Mouse (Mus musculus) adrenal gland, adult 8-10 months (tissue): ENCODE measurements around the gene Myo19. TPM values are rescaled to one million over a fixed set of nuclear protein-coding genes. Genes with fewer than 3 reads are reported as not detected.

ENCODE experiments used
- DNase-seq: peaks from one replicate; pipeline ENCODE4 v3.0.0; 2022
- total RNA-seq, 4 experiments: library from RNA; stranded (reverse); gene quantifications; 2 replicates each; pipeline ENCODE4 v1.2.4; 2022

Myo19 gene
- total RNA-seq, 4 experiments from 2014 or later = 10.3 to 16.5 (median 14.3) TPM

DNA sequence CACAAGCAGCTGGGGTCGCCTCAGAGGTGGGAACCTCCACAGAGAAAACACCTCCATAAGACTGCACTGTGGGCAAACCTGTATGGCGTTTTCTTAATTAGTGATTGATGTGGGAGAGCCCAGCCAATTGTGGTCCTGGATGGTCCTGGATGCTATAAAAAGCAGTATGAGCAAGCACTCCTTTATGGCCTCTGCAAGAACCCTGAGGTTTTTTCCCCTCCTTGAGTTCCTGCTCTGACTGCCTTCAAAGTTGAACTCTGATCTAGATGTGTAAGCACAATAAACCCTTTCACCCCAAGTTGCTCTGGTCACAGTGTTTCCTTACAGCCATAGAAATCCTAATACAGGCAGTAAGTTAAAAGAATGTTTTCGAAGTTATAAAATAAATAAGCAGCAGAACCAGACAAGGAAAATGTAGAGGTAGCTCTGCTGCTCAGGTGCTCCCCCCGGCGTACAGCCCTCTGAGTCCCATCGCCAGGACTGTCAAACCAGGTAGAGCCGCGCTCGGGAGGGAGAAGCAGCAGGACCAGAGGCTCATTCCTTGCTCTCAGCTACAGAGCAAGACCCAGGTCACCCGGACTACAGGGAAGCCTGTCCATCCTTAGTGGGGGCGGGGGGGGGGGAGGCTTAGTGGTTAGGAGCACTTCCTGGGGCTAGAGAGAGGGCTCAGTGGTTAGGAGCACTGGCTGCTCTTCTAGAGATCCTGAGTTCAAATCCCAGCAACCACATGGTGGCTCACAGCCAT is 7.0 kb downstream of the Myo19 start:
- no peak for DNase-seq

DNA sequence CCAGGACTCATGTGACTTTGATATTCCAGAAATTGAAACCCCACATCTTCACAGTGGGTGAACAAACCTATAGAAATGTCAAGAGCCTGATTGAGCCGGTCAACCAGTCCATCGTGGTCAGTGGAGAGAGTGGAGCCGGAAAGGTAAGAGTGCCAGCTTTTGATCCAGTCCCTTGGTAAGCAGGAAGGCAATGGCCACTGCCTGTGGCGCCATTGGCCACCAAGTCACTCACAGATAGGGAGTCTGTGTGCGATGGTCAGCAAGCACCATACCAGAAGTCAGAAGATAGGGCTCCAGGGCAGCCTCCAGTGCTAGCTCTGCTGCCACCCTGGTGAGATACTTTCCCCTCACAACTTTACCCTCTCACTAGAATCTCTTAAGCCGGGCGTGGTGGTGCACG is 8.1 kb downstream of the Myo19 start:
- DNase-seq = no peak

DNA sequence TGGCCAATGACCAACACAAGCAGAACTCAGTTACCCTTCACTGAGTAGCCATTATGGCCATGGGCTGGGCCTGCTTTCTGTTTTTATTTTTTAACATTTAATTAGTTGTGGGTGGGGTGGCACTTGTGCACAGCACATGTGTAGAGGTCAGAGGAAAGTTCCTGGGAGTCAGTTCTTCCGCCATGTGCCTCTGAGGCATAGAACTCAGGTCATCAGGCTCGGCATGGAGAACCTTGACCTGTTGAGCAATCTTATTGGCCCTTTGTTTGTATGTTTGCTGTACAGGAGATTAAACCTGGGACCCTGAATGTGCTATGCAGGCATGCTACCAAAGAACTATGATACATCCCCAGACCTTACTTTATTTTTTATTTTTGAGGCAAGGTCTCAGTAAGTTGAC is 9.5 kb downstream of the Myo19 start:
- no peak for DNase-seq

DNA sequence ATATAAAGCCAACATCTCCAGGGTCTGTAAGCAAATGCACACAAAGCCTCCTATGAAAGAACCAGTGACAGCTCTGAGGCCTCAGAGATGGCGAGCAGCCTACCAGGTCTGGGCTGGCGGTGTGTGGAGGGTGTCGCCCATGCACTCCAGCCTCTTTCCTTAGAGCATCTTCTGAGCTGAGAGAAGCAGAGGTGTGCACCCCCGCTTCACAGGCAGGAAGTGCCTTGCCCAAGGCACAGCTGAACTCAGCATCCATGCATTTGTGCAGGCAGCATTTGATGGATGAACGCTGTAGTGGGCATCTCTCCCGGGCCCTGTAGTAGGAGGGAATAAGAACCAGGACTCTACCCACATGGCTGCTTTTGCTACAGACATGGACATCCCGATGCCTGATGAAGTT is 11.8 kb downstream of the Myo19 start:
- no peak for DNase-seq

DNA sequence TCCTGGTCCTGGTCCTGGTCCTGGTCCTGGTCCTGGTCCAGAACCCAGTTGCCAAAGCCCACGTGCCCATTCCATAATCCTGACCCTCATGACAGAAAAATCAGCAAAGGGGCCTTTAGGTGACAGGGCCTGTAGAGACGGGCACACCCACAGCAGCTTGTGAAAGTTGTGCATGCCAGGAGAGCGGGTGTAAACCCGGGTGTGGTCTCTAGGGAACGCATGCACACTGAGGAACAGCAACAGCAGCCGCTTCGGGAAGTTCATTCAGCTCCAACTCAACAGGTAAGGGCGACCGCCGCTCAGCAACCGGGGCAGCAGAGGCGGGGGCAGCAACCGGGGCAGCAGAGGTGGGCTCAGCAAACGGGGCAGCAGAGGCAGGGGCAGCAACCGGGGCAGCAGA is 13.2 kb downstream of the Myo19 start:
- no peak for DNase-seq

DNA sequence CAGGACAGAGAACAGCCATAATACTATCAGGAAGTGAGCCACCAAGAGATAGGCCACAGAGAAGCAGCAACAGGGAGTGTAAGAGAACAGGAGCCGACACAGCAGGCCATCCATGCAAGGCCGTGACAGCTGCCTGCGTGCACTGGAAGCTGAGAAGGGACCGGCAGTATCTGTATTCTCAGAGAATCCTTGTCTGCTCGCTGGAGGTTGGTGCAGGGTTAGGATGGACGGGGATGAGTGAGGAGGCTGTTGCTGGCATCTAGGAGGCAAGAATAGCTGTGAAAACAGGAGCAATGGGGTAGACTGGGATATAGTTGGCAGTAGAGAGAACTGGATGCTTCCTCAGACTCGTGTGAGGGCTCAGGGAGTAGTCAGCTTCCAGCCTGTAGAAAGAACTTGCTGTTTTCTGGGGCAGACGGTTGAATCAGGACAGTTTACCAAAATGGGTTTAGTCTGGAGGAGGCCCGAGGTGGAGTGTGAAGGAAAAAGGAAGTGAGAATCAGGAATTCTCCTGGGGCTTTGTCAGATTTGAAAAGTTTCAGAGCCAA is 24.7 kb downstream of the Myo19 start:
- DNase-seq = no peak

DNA sequence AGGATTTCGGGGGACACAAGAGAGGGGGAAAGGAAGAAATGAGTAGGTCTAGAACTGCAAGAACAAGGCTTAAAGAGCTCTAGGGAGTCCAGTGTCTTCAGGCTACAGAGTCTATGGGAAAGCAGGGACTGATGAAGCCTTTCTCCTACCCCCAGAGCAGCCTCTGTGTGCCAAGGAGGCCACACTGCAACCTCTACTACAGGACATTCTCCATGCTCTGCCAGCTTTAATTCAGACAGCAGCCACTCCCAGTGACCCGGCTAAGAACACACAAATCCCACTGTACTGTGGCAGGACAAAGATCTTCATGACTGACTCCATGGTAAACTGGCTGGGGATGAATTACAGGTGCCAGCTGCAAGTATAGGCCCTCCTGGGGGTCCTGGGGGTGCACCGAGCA is 27.1 kb downstream of the Myo19 start:
- no peak for DNase-seq

DNA sequence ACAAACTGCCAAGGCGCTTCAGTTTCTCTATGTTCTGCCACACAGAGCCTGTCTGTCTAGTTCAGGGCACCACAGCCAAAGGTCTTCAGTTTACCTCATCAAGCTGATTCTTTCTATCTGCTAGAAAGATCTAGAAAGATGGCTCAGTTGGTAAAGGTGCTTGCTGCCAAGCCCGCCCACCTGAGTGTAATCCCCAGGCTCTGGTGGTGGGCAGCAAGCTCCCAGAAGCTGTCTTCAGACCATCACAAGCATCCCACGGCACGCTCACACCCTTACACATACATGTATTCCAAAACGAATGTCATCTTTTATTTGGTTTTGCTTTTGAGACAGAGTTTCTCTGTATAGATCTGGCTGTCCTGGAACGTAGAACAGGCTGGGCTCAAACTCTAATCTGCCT is 28.5 kb downstream of the Myo19 start:
- DNase-seq = no peak

DNA sequence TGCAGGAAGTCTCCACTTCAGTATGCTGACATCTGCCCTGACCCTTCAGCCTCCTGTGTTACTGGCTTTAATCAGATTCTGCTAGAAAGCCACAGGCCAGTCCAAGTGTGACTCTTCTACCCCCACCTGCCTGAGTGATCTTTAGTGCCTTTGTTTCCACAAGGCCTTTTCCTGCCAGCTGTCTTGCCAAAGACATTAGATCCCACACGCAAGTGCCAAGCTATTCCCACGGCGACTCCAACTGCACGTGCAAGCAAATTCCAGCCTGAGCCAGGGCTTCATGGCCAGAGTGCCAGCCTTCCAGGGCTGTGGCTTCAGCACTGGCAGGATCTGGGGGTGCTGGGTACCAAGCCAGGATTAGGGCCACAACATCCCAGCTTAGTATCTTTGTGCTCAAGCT is 30.5 kb downstream of the Myo19 start:
- DNase-seq = no peak

DNA sequence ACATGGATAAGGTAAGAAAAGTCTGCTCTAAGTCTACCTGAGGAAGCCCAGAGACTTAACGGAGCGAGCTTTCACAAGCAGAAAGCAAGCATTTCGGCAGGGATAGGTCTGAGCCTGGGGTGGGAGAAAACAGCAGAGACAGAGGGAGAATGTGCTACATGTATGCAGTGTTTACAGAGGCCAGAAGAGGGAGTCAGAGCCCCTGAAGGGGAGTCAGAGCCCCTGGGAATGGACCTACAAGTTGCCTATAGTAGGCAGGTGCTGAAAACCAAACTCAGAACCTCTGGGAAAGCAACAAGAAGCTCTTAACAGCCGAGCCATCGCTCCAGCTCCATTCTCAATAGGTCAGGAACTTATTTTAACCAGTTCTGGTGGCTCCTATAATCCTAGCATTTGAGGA is 34.7 kb downstream of the Myo19 start:
- no peak for DNase-seq

DNA sequence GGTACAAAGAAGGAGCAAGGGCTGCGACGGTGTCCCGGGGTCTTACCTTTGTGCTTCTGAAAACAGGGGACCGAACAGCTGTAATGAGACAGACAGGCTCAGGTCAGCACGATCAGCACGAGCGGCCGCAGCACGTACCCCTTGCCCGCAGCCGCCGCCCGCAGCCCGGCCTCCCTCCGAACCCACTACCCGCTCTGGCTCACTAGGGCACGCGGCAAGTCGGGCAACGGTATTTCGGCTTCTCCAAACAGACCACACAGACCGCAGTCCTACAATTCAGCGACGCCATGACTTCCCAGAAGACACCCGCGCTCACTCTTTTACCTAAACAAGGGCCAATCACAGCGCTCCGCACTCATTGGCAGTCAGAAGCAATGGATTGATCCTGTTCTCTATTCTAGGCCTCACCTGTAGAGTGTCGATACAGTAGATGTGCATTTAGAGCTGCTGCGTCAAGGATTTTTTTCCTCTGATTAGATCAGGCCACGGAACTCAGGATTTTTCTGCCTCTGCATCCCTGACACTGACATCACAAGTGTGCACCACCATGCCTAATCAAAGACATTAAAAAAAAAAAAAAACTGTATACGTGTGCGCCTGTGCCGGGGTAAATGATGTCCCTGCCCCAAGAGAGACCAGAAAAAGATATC is 36.2 kb downstream of the Myo19 start, which contains the start of gene Znhit3:
Gene Znhit3, minus strand, starts transcription at position 314 of the 650 bp plus-strand sequence.
- DNase-seq = peak; percentile 75

DNA sequence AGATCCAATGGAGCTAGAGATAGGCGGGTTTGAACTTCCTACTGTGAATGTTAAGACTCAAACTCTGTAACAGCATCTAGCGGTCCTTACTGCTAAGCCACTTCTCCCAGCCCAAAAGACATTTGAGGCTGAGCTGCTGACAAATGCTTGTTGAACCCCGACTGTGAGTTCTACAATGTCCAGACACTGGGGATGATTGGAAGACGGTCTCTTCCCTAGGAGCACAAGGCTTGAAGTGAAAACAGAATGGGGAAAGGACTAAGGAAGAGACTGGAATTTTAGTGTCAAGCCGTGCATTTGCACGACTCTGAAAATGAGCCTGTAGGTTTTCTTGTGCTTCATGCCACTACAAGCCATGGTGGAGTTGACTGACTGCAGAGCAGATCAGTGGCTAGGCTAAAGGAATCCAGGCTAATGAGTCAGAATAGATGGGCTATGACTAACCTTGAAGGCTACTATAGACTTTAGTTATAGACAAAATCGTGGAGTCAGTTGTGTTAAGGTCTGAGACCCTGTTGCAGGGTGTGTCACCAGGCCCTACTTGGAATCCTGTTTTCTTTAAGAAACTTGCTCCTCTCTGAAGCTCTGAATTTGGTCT is 36.9 kb downstream of the Myo19 start:
- DNase-seq = no peak

DNA sequence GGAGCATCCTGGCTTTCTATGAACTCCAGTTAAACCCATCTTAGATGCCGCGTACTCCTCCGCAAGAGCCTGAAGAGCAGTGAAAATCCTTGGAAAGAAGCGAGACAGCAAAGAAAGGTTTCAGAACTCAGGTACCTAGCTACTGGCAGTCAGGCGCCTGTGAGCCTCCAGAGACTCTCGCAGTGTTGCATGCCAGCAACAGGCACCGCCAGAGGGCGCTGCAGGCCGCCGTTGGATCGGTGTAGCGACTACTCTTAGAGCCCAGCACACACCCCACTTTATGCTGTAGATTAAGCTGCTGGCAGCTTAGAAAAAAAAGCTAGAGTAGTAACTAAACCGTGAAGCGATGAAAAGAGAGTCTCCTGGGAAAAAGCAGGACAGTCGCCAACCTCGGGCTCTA is 38.5 kb downstream of the Myo19 start:
- DNase-seq = peak; percentile 48

DNA sequence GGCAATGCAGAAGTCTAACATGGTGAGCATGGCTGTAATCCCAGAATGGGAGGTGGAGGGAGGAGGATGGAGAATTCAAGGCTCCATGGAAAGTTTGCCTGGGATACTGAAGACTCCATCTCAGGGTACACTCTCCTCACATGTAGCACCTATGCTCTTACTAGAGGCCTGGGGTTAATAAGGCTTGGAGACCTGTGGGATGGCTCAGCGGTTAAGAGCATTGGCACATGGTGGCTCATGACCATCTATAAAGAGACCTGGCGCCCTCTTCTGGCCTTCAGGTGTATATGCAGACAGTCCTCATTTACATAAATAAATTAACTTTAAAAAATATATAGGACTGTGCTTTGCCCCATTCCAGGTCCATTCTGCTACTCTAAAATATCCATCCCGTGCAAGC is 39.3 kb downstream of the Myo19 start:
- no peak for DNase-seq

DNA sequence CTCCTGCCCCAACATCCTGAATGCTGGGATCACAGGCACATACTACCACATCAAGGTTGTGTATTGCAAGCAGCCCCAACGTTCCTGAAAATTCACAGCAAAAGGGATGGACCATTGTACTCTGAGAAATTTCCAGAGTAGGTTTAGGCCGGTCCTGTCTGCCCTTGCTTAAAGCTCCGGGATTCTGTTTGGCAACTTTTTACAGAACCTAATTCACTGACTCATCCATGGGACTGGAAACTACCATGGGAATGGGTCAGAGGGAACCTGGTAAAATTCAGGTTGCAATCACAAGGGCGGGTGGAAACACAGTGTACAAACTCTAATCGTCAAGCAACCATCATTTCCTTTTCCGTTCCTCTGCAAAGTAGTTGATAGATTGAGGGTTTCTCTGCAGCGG is 40.0 kb downstream of the Myo19 start:
- no peak for DNase-seq

DNA sequence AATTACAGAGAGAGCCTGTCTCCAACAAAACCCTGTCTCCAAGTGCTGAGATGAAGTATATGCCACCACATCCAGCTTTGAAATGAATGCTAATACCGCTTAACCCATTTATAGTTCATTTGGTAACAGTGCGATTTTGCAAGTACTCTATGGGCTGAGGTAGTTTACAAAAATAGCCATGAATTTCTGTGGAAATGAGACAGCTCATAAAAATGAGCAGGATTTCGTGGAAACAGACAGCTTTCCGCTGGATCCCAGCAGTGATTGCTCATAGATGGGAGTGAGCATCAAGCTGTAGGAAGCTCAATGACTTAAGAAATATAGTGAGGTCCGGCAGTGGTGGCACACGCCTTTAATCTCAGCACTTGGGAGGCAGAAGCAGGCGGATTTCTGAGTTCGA is 41.0 kb downstream of the Myo19 start:
- DNase-seq = no peak

DNA sequence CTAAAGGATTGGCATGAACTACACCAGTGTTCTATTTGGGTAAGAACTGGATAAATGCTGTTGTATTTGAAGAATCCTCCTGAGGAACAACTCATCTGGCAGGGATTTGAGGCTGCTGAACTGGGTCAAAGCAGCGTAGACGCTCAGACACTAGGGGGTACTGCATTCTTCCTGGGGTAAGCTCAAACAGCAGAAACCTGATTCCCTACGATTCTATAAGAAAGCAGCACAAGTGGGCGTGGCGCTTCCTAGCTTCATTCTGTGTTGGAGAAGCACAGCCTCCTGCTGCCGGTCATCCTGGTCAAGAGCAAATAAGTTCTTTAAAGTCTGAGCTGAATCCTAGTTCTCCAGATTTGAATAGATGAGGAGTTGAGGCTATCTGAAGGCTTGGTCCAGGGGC is 52.3 kb downstream of the Myo19 start:
- DNase-seq = no peak

DNA sequence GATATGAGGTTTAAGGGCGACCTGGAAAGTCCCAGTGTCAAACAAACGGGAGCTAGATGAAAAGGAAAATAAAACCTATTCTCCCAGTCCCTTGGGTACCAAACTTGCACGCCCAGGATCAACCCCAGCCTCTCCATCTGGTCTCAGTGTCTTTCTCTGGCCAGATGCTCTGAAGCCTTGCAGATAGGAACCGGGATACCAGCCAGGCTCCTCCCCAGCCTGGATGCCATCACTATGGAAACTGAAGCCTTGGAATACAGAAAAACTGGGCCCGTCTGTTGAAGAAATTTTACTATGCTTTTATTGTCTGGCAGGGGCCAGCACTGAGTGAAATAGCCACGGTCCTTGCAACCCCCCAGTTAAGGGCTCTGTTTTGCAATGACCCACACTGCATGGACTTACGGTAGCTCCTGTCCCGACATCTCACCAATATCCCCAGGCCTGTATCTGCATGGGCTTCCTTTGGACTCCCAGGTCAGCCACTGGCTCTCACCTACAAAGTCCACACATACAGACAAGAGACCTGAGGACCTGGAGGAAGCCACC is 59.6 kb downstream of the Myo19 start:
- DNase-seq = no peak

DNA sequence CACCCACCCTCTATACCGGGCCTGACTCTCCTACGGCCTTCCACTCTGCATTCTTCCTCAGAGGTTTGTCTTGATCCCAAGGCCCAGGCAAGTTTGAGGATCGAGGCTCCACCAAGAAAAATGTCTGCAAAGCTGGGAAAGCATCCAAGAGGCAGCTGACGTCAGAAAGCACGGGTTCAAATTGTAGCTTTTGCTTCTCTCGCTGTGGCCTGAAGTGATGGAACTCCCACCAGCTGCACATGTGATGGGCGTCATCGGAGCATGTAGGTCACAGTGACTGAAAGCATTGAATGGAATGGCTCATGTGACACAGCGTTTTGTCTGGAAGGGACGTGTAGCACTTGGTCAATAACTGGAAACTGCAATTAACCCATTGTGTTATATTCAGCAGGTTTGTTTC is 60.2 kb downstream of the Myo19 start:
- no peak for DNase-seq

DNA sequence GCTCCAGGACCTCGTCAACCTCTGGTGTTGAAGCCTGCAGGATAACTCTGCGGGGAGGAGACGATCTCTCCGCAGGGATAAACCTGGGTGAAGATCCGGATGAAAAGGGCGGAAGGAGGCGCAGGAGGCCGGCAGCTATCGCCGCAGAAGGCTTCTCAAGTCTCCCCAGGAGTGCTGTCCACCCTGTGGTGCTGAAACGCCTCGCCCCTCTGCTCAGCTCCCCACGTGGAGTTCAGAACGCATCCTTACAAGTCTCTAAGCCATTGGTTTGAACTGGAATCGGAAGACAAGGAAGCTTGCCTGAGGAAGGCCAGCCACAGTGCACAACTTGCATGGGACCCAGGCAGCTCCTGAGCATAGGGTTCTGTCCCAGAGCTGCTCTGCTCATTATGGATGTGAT is 64.0 kb downstream of the Myo19 start:
- peak; percentile 23 for DNase-seq

DNA sequence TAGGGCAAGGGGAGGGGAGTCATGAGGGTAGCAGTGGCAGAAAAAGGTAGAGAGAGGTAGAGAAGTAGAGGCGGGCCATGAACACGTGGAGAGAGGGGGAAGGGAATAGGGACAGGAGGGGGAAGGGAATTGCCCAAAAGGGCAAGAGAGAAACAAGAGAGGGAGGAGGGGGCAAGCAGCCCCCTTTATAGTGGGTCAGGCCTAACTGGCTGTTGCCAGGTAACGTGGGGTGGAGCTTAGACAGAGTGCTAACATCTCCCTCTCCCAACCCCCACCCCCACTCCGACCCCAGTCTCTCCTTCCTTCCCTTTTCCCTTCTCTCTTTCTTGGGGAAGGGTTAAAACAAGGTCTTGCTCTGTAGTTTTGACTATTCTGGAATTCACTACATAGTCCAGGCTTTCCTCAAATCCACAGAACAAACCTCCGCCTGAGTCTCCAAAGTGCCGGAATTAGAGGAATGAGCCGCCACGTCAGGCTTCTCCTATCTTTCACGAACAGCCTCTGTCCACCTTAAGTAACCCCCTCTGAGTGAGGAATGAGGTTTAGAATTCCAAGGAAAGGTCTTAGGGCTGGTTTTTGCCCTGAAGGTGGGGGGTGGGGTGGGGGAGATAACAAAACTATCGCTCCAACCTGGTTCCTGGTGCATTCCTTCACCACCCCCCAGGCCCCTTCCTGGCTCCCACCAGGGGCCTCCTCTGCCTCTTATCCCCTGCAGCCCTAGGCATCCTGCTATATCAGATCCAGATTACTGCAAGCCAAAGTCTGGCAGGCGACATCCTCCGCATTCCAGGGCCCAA is 64.9 kb downstream of the Myo19 start:
- DNase-seq = no peak

DNA sequence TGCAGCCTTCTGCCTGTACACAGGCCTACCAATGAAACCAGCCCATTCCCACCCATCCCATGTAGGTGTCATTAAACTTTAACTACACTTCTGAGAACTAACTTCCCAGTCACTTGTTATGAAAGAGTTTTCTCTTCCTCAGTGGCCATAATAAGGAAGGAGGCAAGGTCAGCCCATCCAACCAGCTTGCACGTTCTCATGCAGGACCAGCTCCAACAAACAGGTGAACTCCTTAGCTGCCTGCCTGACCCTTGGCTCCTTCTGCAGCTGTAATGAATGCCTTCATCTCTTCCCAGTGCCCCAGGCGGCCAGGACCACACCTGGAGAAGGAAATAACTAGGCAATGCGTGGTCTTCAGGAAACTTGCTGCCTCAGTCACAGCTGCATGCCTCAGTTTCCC is 65.9 kb downstream of the Myo19 start:
- DNase-seq = no peak

DNA sequence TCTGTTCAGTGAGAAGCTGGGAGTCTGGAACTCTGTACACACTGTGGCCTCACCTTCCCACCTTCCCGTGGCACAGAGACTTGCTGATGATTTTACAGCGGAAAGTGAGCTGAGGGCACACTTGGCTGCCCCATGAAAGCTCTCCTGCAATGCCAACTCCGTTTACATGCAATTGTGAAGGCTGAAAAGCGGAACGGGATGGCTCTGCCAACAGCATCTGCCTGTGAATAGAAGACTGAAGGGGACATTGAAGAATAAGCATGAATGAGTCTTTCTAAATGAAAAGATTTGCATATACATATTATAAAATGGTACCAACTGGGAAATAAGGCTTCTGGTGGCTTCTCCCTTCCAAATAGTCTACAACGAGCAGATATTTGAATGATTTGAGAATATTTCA is 67.3 kb downstream of the Myo19 start:
- DNase-seq = no peak
